Mouse (Mus musculus) liver, embryonic 14.5 days (tissue): ENCODE measurements at regions not wholly inside any gene's neighbourhood (a gene's known extent, or its start where the extent isn't known, plus 50 kb on each side); places are given as distances from the start of the nearest gene placed in this dataset.

Experiments used
- ATAC-seq: fragments of 200-750 bp; cut with Nextera tagmentation; 2 replicates; pipeline ENCODE4 v1.8.0; 2017; ENCODE audit warnings: moderate number of reproducible peaks, mild to moderate bottlenecking, moderate library complexity; ENCODE audit not compliant: insufficient read depth
- DNase-seq, 3 experiments: peaks; one replicate each; pipeline ENCODE4 v3.0.0-alpha.2; 2012 to 2013; ENCODE audit warnings: low read depth in 3 of 3, low spot score in 3 of 3
- H3K27ac ChIP-seq: fragments of 300-500 bp; sonication (generic); 2 replicates; pipeline ENCODE4 v1.5.1; 2014; ENCODE audit warnings: moderate library complexity, mild to moderate bottlenecking, control low read depth, inconsistent platforms
- H3K27me3 ChIP-seq: fragments of 300-500 bp; sonication (generic); 2 replicates; pipeline ENCODE4 v1.6.1; 2014; ENCODE audit warnings: mild to moderate bottlenecking, low read length, moderate library complexity; ENCODE audit not compliant: control insufficient read depth, insufficient read depth
- H3K36me3 ChIP-seq: fragments of 300-500 bp; sonication (generic); replicated peaks from 2 replicates; pipeline ENCODE4 v1.6.1; 2014; ENCODE audit warnings: low read depth; ENCODE audit not compliant: control insufficient read depth, insufficient read depth
- H3K4me1 ChIP-seq, 2 experiments: fragments of 200-500 bp in 1 of 2; fragments of 300-500 bp in 1 of 2; sonication (generic) in 1 of 2; replicated peaks; 2 replicates each; pipeline ENCODE4 v1.6.1; 2012 to 2014; ENCODE audit warnings: antibody characterized with exemption in 1 of 2, inconsistent platforms in 1 of 2, low read length in 1 of 2; ENCODE audit not compliant: control insufficient read depth in 2 of 2, insufficient read depth in 2 of 2
- H3K4me2 ChIP-seq: fragments of 300-500 bp; sonication (generic); 2 replicates; pipeline ENCODE4 v1.6.1; 2014; ENCODE audit warnings: low read depth, mild to moderate bottlenecking, control low read depth, moderate library complexity
- H3K4me3 ChIP-seq, 2 experiments: fragments of 200-500 bp in 1 of 2; fragments of 300-500 bp in 1 of 2; sonication (generic) in 1 of 2; 2 replicates each; pipeline ENCODE4 v1.5.1; 2012 to 2014; ENCODE audit warnings: low read depth in 2 of 2, low read length in 2 of 2, mild to moderate bottlenecking in 2 of 2, control low read depth in 1 of 2, inconsistent platforms in 1 of 2, moderate library complexity in 1 of 2; ENCODE audit not compliant: insufficient read depth in 1 of 2
- H3K9ac ChIP-seq: fragments of 300-500 bp; sonication (generic); replicated peaks from 2 replicates; pipeline ENCODE4 v1.6.1; 2014; ENCODE audit warnings: mild to moderate bottlenecking, control low read depth, moderate library complexity
- H3K9me3 ChIP-seq: fragments of 300-500 bp; sonication (generic); 2 replicates; pipeline ENCODE4 v1.6.1; 2016; ENCODE audit warnings: low read length, mixed read lengths; ENCODE audit not compliant: control insufficient read depth
- CTCF ChIP-seq: IDR thresholded peaks from 2 replicates; pipeline ENCODE4 v1.5.1; 2016; ENCODE audit warnings: antibody characterized with exemption, low read depth, control low read depth
- EP300 ChIP-seq: IDR thresholded peaks from 2 replicates; pipeline ENCODE4 v1.6.1; 2016; ENCODE audit warnings: antibody characterized with exemption, low read depth
- WGBS: fragments of 180-500 bp; shearing (Covaris S2); extraction: QIAGEN DNeasy Blood & Tissue Kit; methylation state at CpG from one replicate; pipeline ENCODE4 v1.1.7; 2014; ENCODE audit not compliant: insufficient replicate concordance; 5-methylcytosine and 5-hydroxymethylcytosine counted together

DNA sequence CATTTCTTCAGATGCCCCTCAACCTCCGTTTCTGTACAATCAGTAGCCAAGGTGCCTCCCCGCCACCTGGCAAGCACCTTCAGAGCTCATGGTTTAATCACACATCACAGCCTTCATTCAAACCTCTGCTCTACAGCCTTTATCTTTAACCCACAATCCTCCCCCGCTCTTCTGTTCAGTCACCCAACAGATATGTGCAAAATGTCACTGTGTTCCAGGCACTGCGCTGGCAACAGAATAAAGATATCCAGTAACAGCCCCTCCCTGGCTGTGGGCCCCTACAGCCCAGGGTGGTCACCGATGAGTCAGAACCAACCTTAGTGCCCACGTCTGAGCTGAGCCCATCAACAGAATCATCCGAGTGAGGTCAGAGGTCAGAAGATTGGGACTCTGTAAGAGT is 54.3 kb upstream of the Ddr1 start:
- Histone ChIP-seq H3K27me3 (no peaks in the 10 kb centered on the region), H3K36me3 (no peaks in the 10 kb centered on the region), H3K4me3 (no peak overlapping the region), H3K4me1 (peaks cover 30% of the 10 kb centered on the region in 2 experiments), H3K9ac (peak overlapping the region; percentile 39), H3K4me2 (peak overlapping the region; percentile 45), H3K27ac (peak overlapping the region; percentile 34), H3K9me3 (no peaks in the 10 kb centered on the region)
- ATAC-seq (peak; percentile 92), DNase-seq (peak; percentile 50 to 71 (median 59))
- WGBS: 12% methylated on average over 7 of the region's 7 CpGs
- TF ChIP-seq CTCF (no peak), EP300 (peak; percentile 91)

DNA sequence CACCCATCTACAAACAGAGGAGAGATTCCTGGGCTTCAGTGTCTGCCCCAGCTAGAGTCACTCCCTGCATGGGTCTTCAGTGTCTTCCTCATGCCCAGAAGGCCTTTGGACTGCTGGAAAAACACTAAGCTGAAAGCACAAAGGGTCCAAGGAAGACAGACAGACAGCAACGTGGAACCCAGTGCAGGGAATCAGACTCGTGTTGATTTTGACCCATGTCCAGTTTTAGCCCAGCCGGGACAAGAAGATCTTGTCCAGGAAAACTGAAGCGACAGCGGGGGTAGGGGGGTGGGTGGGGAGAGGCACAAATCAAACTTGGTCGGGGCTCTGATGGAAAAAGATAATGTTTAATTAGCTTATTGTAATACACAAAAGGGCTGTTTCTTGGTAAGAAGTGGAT is 55.3 kb upstream of the Ddr1 start:
- Histone ChIP-seq H3K9me3 (no peaks in the 10 kb centered on the region), H3K4me2 (no peak overlapping the region), H3K36me3 (no peaks in the 10 kb centered on the region), H3K27ac (no peak overlapping the region), H3K27me3 (no peaks in the 10 kb centered on the region), H3K4me3 (no peak overlapping the region), H3K9ac (peak overlapping the region; percentile 31; the same call in 1 of the 2 replicates), H3K4me1 (peaks cover 27 to 30% of the 10 kb centered on the region in 2 experiments)
- DNase-seq (no peak), ATAC-seq (no peak)
- 59% methylated on average over 6 of the region's 6 CpGs for WGBS
- no peak for TF ChIP-seq CTCF

DNA sequence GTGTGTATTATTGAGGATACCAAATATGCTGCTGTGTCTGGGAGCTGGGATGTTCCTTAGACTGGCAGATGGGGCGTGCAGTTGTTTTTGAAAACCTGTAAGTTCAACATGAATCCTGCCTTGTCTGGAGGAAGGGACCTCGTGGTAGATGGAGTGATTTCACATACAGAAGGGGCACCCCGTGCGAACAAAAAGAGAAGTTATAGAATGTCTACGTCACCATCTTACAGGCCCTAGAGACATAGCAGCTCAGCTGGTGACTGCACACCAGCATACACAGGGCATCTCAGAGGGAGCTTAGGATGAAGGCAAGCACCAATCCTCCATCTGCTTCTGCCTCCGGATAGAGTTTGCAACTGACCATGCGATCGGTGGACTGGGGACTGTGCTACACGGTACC is 58.2 kb upstream of the Ddr1 start:
- Histone ChIP-seq H3K9me3 (peaks cover 3% of the 10 kb centered on the region), H3K36me3 (no peaks in the 10 kb centered on the region), H3K4me2 (no peak overlapping the region), H3K9ac (no peak overlapping the region), H3K4me3 (no peak overlapping the region), H3K27me3 (no peaks in the 10 kb centered on the region), H3K27ac (no peak overlapping the region), H3K4me1 (peaks cover 25 to 29% of the 10 kb centered on the region in 2 experiments)
- DNase-seq (no peak), ATAC-seq (no peak)
- TF ChIP-seq EP300 (no peak), CTCF (no peak)
- 55% methylated on average over 9 of the region's 9 CpGs for WGBS

DNA sequence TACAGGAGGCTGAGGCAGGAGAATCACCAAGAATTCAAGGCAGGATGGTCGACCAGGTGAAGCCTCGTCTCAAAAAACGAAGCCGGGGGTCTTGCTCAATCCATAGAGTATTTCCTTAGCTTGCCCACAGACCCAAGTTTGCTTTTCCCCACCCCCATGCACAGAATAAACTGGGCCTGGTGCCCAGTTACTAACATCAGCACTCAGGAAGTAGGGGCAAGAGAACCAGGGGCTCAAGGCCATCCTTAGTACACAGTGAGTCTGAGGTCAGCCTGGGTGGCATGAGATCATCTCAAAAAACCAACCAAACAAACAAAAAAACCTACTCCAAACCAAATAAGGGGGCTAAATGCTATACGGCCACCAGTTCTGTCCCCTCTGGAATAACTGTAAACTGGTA is 58.4 kb upstream of the Ier3 start:
- Histone ChIP-seq H3K9ac (no peak overlapping the region), H3K36me3 (no peaks in the 10 kb centered on the region), H3K4me2 (no peak overlapping the region), H3K4me3 (no peak overlapping the region), H3K9me3 (peaks cover 3% of the 10 kb centered on the region), H3K4me1 (peaks cover 20 to 28% of the 10 kb centered on the region in 2 experiments), H3K27me3 (no peaks in the 10 kb centered on the region), H3K27ac (no peak overlapping the region)
- no peak for ATAC-seq
- TF ChIP-seq CTCF: no peak
- TF ChIP-seq EP300: no peak
- 71% methylated on average over 5 of the region's 5 CpGs for WGBS
- DNase-seq: no peak

DNA sequence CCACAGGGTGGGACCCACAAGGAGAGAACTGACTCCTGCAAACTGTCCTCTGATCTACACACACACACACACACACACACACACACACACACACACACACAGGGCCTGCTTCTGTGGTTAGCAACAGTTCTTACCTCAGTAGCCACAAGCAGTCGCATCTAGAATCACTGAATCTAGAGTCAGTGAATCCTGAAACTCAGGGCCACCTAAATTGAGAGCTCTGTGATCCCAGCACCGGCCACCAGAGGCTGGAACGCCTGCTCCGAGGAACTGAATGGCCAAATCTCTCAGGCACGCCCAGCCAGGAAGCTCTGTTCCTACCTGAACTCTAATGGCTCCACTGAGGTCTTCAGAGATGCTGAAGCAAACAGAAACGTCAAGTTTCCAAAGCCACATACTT is 57.6 kb upstream of the Ier3 start:
- Histone ChIP-seq H3K27me3 (no peaks in the 10 kb centered on the region), H3K4me2 (no peak overlapping the region), H3K9ac (no peak overlapping the region), H3K36me3 (no peaks in the 10 kb centered on the region), H3K4me3 (no peak overlapping the region), H3K27ac (no peak overlapping the region), H3K9me3 (peaks cover 3% of the 10 kb centered on the region), H3K4me1 (peaks cover 12 to 24% of the 10 kb centered on the region in 2 experiments)
- TF ChIP-seq CTCF (peak; percentile 64), EP300 (no peak)
- DNase-seq (no peak), ATAC-seq (no peak)
- 27% methylated on average over 6 of the region's 6 CpGs for WGBS
